Mouse (Mus musculus) heart, postnatal 0 days (tissue): ENCODE measurements at regions not wholly inside any gene's neighbourhood (a gene's known extent, or its start where the extent isn't known, plus 50 kb on each side); places are given as distances from the start of the nearest gene placed in this dataset.

Source experiments
- CTCF ChIP-seq: IDR thresholded peaks from 2 replicates; pipeline ENCODE4 v1.5.1; 2016; ENCODE audit warnings: antibody characterized with exemption, control low read depth, low read depth
- EP300 ChIP-seq: IDR thresholded peaks from 2 replicates; pipeline ENCODE4 v1.6.1; 2016; ENCODE audit warnings: antibody characterized with exemption, low read depth

GRCm38 (mm10) chr13:97473256-97473970 lies 232.5 kb downstream of the Enc1 start:
- TF ChIP-seq CTCF (no peak), EP300 (no peak)
